Mouse (Mus musculus) heart, postnatal 10 days (tissue): ENCODE measurements at regions not wholly inside any gene's neighbourhood (a gene's known extent, or its start where the extent isn't known, plus 50 kb on each side); places are given as distances from the start of the nearest gene placed in this dataset.

Source experiments
- DNase-seq, 2 experiments: peaks; one replicate each; pipeline ENCODE4 v3.0.0; 2021
- intact Hi-C: fragments of 180-260 bp; cut with DNase I; formaldehyde crosslinking; loops from one replicate; pipeline ENCODE4 v1.15.1; 2025

DNA sequence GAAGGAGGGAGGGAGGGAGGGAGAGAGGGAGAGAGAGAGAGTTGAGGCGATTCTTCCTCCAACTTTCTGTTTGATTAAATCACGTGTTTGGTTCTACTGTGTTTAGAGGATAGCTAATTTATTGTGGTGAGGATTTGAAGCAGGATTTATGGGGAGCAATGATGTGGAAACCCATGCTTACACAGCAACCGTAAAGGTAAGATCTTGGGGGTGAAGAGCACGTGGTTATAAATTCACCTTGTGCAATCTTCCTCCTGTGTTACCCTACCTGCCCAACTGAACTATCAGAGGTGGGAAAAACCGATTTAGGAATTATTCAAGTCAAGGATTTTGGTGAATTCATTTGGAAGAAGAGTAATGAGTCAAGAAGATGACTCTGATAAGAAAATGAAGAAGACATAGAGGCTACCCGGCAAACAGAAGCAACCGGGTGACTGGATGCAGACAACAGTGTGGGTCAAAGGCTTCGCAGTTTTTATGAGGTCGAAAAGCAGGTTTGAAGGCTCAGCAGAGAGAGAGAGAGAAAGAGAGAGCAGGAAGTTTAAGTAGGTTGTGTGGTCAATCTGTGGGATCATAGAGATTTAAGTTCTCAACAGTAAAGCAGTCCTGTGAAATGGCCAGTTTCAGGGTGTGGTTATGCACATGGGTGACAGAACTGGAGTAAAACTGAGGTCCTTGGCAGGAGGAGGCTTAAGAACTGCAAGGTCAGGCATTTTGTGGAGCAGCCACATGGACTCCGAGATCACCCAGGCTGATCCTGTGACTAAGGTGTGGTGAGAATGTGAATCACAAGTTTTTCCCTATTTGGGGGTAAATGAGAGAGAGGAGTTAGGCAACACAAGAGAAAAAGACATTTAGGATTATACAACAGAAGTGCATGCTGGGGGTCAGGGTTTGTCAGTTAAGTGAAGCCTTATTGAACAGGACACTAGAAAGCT is 178.6 kb downstream of the Phlda1 start:
- intact Hi-C loops: no loop called here
- DNase-seq: no peak

DNA sequence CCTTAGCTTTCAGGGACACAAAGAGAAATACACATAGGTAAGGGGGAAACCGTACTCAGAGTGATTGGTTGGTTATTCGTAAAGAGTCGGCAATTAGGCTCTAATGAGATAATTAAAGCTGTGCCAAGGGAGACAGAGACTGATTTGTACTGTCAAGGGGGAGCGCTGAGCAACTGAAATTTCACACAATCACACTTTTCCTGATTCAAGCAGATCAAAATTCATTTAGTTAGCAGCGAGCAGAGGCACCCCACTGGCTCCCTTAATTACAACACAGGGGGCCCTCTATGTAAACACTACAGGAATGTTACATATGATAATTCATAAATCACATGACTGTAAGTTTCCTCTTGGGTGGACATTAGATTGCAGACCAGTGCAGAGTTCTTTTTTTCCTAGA is 180.5 kb downstream of the Phlda1 start:
- DNase-seq: no peak
- intact Hi-C loops: no loop called here

DNA sequence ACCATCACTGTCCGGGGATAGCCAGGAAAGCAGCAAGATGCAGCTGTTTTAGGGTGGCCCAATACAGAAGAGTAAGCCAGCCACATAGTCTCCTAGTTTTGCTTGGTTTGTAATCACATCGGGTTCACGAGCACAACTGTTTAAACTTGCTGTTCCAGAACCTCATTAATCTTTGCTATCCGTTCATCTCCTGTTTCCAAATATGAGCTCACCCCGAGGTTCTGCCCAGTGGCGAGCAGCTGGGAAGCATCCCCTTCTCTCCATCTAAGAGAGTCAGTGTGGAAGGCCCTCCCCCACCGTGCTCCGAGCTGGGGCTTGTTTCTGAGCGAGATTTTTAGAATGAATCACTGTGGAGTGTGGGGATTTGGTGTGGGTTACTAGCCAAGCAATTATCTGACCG is 183.5 kb downstream of the Phlda1 start:
- peak; percentile 79 to 85 for DNase-seq

DNA sequence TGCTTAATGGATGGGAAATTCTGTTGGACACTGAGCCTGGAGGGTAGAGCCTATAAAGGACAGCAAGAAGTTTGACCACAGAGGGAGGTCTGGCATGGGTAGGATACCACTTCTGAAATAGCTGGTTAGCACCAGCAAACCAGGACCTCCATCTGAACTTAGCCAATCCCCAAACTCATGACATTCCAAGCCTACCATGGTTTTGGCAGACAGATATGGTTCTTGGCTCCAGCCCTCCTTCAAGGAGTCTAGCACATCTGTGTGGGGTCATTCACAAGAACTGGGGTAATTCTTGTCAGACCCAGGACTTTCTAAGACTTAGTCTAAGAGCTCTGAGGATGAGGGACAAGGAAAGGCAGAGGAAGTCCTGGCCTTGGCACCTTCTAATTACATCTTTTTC is 187.7 kb downstream of the Phlda1 start:
- intact Hi-C loops: no loop called here

More for the DNA sequence above, 183.5 kb downstream of the Phlda1 start:
- intact Hi-C loops: no loop called here

DNA sequence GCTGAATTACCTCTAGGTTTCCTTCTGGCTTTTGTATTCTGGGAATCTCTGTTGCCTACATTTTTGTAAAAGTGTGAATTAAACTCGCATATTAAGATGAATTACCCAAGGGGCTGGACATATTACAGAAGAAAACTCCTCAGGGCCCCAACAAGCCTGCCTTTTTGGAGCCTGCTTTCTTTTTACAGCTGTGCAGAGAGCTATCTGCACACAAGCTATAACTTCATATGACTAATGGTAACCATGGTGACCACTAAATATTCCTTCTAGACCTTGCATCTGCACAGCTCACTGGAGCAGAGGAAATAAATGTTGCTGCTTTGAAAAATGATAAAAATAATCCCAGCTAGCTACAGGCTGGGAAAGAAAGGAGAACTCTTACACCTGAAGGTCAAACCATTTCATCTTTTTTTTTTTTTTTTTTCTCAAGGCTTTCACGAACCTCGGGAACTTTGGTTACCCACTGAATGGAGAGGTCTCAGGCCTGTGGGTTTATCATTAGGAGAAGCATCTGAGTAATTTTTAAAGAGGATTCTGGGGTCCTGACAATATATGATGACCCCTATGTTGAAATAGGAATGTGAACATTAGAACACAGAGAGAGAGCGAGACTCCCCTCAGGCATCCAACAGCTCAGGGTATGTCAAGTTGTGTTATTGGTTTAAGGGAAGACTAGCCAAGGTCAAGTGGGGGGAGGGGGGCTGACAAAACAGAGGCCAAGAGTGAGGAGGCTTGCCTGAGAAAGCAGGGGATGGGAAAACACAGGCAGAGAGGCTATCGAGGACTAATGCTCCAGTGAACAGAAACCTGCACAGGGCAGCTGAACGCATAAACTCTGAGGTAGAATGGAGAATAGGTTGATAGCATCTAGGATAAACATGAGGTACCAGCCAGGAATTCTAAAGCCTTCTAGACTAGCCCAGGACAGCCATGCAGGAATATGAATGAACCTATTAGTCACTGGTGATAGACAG is 188.4 kb downstream of the Phlda1 start:
- intact Hi-C loops: no loop called here
- peak in 1 of 2 experiments; percentile 26 for DNase-seq

More for the DNA sequence above, 187.7 kb downstream of the Phlda1 start:
- no peak for DNase-seq

DNA sequence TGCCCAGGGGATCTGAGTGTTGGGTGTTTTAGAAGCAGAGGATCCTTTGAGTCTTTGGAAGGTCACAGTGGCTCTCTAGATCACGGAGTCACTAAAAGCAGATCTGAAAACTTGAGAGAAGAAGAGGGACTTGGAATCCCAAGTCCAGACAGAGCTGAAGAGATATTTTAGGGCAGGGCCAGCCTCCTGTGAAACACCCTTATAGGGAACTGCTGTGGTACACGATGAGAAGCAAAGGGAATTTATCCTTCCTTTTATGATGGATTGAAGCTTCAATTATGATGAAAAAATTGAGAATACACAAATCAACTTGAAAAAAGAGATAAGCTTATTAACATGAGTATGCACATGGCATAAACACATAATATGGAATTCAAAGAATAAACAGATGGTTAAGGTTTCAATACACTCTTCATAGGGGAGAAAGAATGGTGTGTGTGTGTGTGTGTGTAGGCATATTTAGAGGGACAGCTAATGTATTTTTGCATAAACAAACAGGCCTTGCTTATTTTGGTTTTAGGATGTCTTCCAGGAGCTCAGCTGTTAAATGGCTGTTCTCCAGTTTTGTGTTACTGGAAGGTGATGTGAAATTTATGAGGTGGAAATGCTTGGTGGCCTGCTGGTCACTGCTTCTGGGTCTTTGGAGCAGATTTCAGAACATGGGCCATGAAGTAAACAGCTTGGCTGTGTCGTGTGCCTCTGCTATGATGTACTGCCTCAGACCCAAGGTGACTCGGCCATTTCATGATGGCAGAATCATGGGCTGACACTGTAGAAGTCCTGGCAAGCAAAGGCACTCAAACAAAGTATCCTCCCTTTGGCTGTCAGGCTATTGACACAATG is 190.1 kb downstream of the Phlda1 start:
- no peak for DNase-seq
- intact Hi-C loops: no loop called here

DNA sequence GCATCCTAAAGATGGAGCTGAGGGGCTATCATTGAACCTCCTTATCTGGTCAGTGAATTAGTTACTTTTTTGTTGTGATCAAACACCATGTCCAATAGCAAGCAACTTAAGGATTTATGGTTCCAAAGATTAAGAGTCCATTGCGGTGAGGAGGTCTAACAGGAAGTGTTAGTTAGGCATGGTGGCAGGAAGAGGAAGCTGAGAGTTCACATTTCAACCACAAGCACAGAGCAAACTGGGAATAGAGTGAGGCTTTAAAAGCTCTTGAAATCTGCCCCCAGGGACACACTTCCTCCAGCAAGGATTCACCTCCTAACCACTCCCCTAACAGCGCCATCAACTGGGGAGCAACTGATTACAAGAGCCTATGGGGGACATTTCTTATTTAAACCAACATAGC is 190.9 kb downstream of the Phlda1 start:
- DNase-seq: no peak
- intact Hi-C loops: no loop called here

DNA sequence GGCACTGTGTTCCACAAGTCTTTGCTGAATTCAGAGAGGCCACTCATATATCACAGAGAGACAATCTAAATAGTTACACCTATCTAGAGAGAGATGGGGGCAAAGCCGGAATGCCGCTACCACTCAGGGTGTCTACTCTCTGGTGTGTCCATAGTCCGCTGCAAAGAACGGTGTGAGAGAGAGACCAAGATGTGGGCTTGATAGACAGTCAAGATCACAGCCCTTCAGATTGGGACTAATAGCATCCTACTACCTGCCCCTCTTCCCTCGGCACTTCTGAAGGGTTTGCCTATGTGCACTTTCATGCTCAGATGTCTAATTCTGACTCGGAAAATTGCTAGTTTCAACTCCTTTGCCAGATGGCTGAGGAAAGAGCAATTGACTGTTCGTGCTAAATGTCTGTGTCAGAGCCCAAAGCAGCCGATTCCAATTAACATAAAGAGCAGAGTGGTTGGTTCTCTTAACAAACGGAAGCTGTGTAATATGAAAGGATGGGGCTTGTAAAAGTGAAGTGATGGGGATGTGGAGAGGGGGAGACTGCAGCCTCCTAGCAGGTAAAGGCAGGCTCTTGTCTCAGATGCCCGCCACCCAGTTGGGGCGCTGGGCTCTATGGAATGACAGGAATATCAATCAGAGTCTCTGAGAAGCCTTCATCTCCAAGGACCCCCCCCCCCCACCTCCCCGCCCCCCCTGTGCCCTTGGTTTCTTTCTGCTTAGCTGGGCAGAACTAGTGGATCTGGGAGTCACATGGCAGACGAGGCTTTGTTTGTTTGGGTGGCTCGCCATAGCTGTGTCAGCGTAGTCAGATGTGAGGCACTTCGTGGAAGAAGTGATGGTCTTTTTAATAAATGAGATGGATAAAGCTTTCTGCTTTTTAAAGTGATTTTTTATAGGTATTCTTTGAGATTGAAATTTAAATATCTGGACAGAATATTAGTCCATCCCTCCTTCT is 193.7 kb downstream of the Phlda1 start:
- intact Hi-C loops: no loop called here
- no peak for DNase-seq

DNA sequence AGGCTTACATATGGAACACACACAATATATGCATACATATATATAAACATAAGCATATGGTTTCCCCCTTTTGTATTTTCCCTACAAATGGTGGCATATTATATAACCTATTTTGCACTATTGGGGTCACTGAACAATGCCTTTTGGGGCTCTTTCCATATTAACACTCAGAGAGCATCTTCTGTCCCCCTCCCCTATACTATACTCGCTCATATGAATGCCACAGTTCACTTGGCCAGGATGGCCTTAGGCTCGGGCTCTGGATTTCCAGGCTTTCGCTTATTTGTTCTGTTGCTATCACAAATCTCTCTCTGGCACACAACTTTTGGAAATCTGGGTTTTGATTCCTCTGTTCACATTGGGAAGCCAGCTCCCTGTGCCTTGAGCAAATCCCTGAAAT is 194.5 kb downstream of the Phlda1 start:
- intact Hi-C loops: no loop called here
- DNase-seq: no peak

DNA sequence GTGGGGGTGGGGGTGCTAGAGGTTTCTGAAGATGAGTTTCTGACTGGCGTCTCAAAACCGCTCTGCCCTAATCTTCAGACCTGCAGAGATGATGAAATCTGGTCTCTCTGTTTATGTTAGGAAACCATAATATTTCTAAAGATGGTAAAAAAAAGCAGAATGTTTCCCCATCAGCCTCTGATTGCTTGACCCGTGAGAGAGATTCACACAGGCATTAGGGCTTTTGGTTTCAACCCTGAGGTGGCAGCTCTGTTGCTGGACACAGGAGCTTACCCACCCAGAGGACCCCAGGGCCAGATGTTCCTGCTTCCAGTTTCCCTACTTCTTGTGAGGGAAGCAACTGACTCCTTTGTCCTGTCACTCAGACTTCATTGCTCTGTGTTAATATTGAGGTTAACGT is 195.1 kb downstream of the Phlda1 start:
- intact Hi-C loops: no loop called here
- DNase-seq: no peak

DNA sequence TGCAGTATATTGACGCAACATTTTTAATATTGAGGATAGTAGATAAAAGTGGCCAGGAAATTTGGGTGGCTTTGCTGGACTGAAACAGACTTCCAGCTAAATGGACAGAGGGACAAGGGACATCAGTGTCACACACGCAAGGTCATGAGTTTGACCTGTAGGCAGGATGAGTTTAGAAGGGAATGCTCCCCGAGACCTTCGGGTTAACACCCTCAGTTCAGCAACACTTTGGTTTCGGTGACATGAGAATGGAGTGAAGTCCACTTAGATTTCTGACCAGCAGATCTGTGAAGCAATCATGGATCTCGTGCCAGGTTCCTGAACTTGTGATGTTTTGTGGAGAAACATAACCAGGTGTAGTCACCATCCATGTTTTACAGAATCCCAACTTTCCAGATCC is 196.3 kb downstream of the Phlda1 start:
- intact Hi-C loops: no loop called here

DNA sequence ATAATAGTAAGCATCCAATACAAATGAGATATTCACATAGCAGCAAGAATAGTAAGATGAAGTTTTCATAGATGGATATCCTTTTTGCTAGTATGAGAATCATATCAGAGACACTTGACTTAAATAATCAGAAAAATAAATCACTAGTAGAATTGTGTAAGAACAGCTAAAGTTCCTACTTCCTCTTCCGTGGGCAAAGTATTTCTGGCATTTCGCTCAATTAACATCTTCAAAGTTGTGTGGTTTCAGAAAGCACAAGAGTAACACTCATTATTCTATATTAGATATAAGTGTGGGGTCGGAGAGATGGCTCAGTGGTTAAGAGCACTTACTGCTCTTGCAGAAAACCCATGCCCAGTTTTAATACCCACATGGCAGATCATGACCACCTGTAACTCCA is 197.4 kb downstream of the Phlda1 start:
- intact Hi-C loops: no loop called here
- DNase-seq: no peak

More for the DNA sequence above, 196.3 kb downstream of the Phlda1 start:
- DNase-seq: no peak

DNA sequence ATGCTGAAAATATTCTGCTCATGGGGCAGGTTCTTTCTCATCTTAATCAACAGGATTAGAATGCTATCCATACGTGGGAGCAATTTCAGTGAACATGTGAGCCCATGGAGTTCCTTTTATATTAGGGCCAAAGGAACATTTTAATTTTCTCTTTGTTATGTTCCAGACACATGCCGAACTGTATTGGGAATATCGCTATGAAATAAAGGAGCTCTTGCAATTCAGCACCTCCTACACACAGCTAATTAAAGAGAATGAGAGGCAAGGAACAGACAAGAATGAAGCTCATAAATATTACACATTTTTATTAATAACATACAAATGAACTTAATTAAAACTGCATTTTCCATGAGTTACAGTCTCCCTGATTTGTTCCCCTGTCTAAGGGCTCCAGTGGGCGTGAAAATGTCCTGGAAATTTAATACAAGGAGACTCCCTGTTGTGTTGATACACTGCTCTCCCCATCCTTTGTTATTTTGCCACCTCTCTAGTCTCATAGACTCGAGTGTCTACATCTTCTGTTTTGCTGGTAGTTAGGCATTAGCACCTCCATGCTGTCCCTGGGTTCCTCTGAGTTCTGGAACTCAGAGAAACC is 205.5 kb downstream of the Phlda1 start:
- no peak for DNase-seq
- intact Hi-C loops: no loop called here

DNA sequence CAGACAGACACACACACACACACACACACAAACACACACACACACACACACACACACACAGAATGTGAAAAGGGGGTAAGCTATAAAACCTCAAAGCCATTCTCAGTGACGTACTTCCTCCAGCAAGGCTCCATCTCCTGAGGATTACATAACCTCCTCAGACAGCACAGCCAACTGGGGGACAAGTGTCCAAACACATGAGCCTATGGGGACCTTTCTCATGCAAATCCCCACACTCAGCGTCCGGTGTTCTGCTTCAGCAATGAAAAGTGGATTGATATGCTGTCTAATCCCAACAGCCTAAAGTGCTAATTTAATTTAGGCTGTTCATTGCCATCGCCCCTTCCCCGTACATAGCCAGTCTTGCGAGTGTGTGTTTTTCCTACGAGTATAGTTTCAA is 206.9 kb downstream of the Phlda1 start:
- DNase-seq: no peak
- intact Hi-C loops: no loop called here

DNA sequence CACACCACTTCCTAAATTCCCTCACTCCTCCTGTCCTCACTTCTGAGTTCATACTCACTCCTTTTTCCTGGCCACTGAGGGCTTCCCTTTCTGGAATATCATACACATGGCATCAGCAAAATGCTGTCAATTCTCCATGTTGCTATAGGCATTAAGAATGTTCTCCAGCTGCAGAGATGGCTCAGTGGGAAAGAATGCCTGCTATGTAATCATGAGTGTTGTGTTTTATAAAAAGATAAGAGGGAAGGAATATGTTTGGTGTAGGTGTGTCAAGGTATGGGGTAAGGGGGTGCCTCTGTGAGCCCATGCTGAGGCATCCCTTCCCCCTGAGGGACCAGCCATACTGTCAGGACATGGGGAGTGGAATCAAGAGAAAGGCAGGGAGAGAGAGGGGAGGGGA is 207.6 kb downstream of the Phlda1 start:
- no peak for DNase-seq
- intact Hi-C loops: no loop called here

DNA sequence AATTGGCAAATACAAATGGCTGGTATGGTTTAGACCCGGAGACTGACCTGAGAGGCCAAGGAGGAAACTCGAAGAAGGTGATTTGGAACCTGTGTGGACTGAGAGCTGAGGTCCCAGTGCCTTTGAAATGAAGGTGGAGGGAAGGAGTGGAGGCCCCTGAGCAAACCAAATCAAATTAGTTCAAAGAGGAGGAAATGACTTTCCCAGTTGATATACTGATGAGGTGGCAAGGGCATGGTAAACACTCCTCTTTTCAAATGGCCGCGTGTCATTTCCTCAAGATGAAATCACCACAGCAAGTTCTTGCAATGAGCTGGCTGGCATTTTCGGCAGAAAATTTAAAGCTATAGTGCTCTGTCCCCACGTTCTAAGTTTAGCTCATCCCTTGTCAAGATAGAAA is 209.1 kb downstream of the Phlda1 start:
- no peak for DNase-seq
- intact Hi-C loops: no loop called here

DNA sequence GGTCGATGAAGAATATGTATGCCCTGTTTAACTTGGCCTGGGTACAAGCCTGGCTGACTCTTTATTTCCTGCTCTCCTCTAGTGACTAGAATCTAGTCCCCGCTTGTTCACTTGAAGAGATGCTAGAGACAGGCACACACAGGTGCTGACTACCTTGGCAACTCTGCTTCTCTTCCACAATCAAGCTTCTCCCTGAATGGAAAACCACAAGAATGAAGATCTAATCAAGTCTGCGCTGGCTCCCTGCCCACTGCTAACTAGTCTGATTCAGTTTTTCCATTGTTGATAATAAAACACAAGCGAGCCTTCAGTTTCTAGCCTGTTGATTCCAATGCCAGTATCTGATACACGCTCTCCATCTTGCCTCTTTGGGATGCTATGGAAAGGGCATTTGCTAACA is 213.5 kb downstream of the Phlda1 start:
- intact Hi-C loops: loop anchor here (5.0 kb wide), 1 partner anchor 212 kb away; the partner anchor contains the start of gene Phlda1
- DNase-seq: peak; percentile 18 to 25

DNA sequence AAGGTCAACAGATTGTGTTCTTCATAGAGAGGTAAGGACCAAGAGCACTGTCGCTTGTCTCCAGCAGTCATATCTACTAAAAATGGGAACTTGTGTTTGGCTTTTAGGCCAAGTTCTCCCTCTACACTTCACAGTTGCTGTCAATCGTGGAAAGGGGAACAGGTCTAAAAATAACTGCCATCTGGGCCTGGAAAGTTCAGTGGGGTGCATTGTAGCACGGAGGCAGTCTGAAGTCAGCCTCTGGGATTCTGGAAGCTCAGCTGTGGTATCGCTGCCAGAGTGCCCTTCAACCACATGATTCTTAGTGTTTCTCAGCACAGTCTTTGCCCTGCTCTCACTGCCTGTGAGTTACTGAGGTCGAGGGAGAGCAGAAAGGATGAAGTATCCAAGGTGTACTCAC is 215.0 kb downstream of the Phlda1 start:
- DNase-seq: peak; percentile 37 to 60
- intact Hi-C loops: loop anchor here (5.0 kb wide), 1 partner anchor 214 kb away; the partner anchor contains the start of gene Phlda1

DNA sequence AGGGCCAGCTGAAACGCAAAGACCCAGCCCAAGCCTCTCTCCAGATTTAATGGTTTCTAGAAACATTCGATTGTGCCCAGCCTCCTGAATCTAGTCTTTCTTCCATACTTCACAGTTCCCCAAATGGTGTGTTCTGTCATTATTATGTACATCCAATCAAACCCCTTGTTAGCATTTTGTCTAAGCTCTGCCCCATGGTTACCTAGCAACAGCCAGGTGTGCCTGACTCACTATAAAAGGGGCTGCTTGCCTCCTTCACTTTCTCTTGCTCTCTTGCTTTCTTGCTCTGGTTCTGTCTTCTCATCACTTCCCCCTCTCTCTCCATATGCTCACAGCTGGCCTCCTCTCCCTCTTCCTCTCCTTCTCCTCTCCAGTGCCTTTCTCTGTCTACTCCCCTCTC is 217.8 kb downstream of the Phlda1 start:
- intact Hi-C loops: loop anchor here (5.0 kb wide), 1 partner anchor 217 kb away; the partner anchor contains the start of gene Phlda1
- no peak for DNase-seq
